Mouse (Mus musculus): ENCODE measurements around the gene Hsd17b6. TPM values are rescaled to one million over a fixed set of nuclear protein-coding genes. Genes with fewer than 3 reads are reported as not detected.

The Hsd17b6 gene
- polyA plus RNA-seq, 1 experiment from 2014 or later = not detected

- WGBS = 97% methylated on average over 10 of the region's 10 CpGs
These were observed 16.1 kb upstream of the Hsd17b6 start for GRCm38 (mm10) chr10:128023496-128023895.

DNA sequence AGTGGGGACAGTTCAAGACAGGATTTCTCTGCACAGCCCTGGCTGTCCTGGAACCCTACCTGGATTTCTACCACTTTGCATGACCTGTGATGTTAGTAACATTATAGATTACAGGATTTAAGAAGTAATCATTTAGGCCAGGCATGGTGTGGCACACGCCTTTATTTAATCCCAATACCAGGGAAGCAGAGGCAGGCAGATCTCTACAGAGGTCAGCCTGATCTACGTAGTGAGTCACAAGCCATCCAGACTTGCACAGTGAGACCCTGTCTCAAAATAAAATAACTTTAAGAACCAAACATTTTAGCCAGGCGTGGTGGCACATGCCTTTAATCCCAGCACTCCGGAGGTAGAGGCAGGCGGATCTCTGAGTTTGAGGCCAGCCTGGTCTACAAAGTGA lies 14.8 kb upstream of the Hsd17b6 start:
- H3K27me3 ChIP-seq (ENCODE audit: control insufficient read depth, insufficient read depth, low read length) = no peaks in the 10 kb centered on the region
- no peak overlapping the region for H3K4me3 ChIP-seq (ENCODE audit: low read depth, low read length)
- no peak for DNase-seq (ENCODE audit: low spot score)
- no peak overlapping the region for H3K4me2 ChIP-seq (ENCODE audit: low read depth, low read length, severe bottlenecking)
- no peaks in the 10 kb centered on the region for H3K9me3 ChIP-seq (ENCODE audit: control insufficient read depth, low read length)
- H3K4me1 ChIP-seq (replicated peaks; ENCODE audit: control insufficient read depth, insufficient read depth, low read length) = 0 out of 2 replicates have a peak, but pooled peaks cover under 1% of the 10 kb centered on the region
- WGBS = over 99% methylated on average over 5 of the region's 5 CpGs
- peaks cover 12% of the 10 kb centered on the region; the same call in 1 of the 2 replicates for H3K36me3 ChIP-seq (ENCODE audit: control insufficient read depth, insufficient read depth, low read length)
- no peak overlapping the region for H3K9ac ChIP-seq (ENCODE audit: low read length)
- no peak overlapping the region for H3K27ac ChIP-seq (ENCODE audit: low read depth, low read length)
- ATAC-seq (replicated peaks; ENCODE audit: low FRiP score) = no peak

More at GRCm38 (mm10) chr10:128023496-128023895, 16.1 kb upstream of the Hsd17b6 start:
- DNase-seq (ENCODE audit: low spot score) (no peak), ATAC-seq (replicated peaks; ENCODE audit: low FRiP score) (no peak)
- Histone ChIP-seq H3K9ac (ENCODE audit: low read length) (no peak overlapping the region), H3K27me3 (ENCODE audit: control insufficient read depth, insufficient read depth, low read length) (no peaks in the 10 kb centered on the region), H3K27ac (ENCODE audit: low read depth, low read length) (no peak overlapping the region), H3K36me3 (ENCODE audit: control insufficient read depth, insufficient read depth, low read length) (peaks cover 8% of the 10 kb centered on the region; the same call in 1 of the 2 replicates), H3K4me1 (replicated peaks; ENCODE audit: control insufficient read depth, insufficient read depth, low read length) (no peaks in the 10 kb centered on the region), H3K4me3 (ENCODE audit: low read depth, low read length) (no peak overlapping the region), H3K9me3 (ENCODE audit: control insufficient read depth, low read length) (no peaks in the 10 kb centered on the region), H3K4me2 (ENCODE audit: low read depth, low read length, severe bottlenecking) (no peak overlapping the region)

DNA sequence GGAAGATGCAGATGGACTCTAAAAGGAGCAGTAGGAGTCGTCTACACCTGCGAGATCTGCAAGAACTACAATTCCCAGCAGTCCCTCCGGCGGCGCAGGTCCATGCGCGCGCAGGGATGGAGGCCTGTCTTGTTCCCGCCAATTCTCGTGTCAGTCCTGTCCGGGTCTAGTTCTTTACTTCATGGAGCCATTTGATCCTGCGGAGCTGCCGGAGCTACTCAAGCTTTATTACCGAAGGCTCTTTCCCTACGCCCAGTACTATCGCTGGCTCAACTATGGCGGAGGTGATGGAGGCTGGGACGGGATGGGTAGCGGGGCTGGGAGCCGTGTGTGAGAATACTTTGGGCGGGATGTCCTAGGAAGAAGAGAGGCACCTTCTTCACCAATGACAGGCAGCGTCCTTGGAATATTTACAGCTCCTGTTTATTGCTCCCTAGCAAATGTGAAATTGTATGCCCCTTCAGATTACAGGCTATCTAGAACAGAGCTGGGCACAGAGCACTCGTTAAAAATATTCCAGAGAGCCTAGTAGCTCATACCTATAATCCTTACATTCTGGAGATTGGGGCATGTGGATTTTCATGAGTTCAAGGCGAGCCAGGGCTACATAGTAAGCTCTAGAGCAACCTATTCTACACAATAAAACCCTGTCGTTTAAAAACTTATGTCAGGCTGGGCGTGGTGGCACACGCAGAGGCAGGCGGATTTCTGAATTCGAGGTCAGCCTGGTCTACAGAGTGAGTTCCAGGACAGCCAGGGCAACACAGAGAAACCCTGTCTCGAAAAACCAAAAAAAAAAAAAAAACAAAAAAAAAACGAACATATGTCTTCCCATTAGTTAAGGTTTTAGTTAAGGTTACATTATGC lies 7.9 kb upstream of the Hsd17b6 start, which contains the start of gene Prim1:
Gene Prim1 (plus strand): TSS at position 101 of the 867 bp plus-strand sequence.
- H3K27me3 ChIP-seq (ENCODE audit: control insufficient read depth, insufficient read depth, low read length) = no peaks in the 10 kb centered on the region
- peaks cover 6% of the 10 kb centered on the region; the same call in 1 of the 2 replicates for H3K36me3 ChIP-seq (ENCODE audit: control insufficient read depth, insufficient read depth, low read length)
- no peak within 1 kb of the TSS; the same call in 1 of the 2 replicates for H3K27ac ChIP-seq (ENCODE audit: low read depth, low read length)
- no peaks in the 10 kb centered on the region for H3K9me3 ChIP-seq (ENCODE audit: control insufficient read depth, low read length)
- ATAC-seq (replicated peaks; ENCODE audit: low FRiP score) (peak; percentile 96), DNase-seq (ENCODE audit: low spot score) (peak; percentile 91)
- peak within 1 kb of the TSS; percentile 51 for H3K4me2 ChIP-seq (ENCODE audit: low read depth, low read length, severe bottlenecking)
- peak within 1 kb of the TSS; percentile 74 for H3K9ac ChIP-seq (ENCODE audit: low read length)
- H3K4me1 ChIP-seq (replicated peaks; ENCODE audit: control insufficient read depth, insufficient read depth, low read length) = 0 out of 2 replicates have a peak, but pooled peaks cover 3% of the 10 kb centered on the region
- peak within 1 kb of the TSS; percentile 56 for H3K4me3 ChIP-seq (ENCODE audit: low read depth, low read length)
- 7% methylated on average over 31 of the region's 31 CpGs for WGBS

DNA sequence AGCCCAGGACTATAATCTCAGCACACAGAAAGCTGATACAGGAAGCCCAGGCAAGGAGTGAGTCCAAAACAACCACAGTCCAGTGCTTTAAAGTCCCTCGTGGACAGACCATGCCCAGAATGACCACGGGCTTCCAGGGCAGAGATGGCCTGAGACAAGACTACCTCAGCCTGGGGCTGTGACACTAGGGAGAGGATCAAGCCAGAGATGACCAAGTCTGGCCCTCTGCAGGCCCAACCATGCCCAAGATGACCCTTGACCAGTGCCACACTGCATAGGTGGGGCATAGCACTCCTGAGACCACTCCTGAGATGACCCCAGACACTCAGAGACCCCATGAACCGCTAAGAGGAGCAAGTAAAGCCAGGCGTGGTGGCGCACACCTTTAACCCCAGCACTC lies 2.3 kb upstream of the Hsd17b6 start:
- 87% methylated on average over 5 of the region's 5 CpGs for WGBS
- ATAC-seq (replicated peaks; ENCODE audit: low FRiP score) (no peak), DNase-seq (ENCODE audit: low spot score) (no peak)
- H3K27me3 ChIP-seq (ENCODE audit: control insufficient read depth, insufficient read depth, low read length) = no peaks in the 10 kb centered on the region
- H3K4me1 ChIP-seq (replicated peaks; ENCODE audit: control insufficient read depth, insufficient read depth, low read length) = no peaks in the 10 kb centered on the region
- no peak overlapping the region for H3K9ac ChIP-seq (ENCODE audit: low read length)
- no peak overlapping the region for H3K4me3 ChIP-seq (ENCODE audit: low read depth, low read length)
- H3K27ac ChIP-seq (ENCODE audit: low read depth, low read length) = no peak overlapping the region
- no peaks in the 10 kb centered on the region for H3K9me3 ChIP-seq (ENCODE audit: control insufficient read depth, low read length)
- no peaks in the 10 kb centered on the region for H3K36me3 ChIP-seq (ENCODE audit: control insufficient read depth, insufficient read depth, low read length)
- no peak overlapping the region for H3K4me2 ChIP-seq (ENCODE audit: low read depth, low read length, severe bottlenecking)

- 9% methylated on average over 4 of the region's 4 CpGs for WGBS
- Histone ChIP-seq H3K4me1 (replicated peaks; ENCODE audit: control insufficient read depth, insufficient read depth, low read length) (no peaks in the 10 kb centered on the region), H3K4me2 (ENCODE audit: low read depth, low read length, severe bottlenecking) (no peak overlapping the region), H3K9me3 (ENCODE audit: control insufficient read depth, low read length) (no peaks in the 10 kb centered on the region), H3K4me3 (ENCODE audit: low read depth, low read length) (no peak overlapping the region), H3K36me3 (ENCODE audit: control insufficient read depth, insufficient read depth, low read length) (no peaks in the 10 kb centered on the region), H3K9ac (ENCODE audit: low read length) (no peak overlapping the region), H3K27ac (ENCODE audit: low read depth, low read length) (no peak overlapping the region), H3K27me3 (ENCODE audit: control insufficient read depth, insufficient read depth, low read length) (no peaks in the 10 kb centered on the region)
- ATAC-seq (replicated peaks; ENCODE audit: low FRiP score) (peak; percentile 81), DNase-seq (ENCODE audit: low spot score) (peak; percentile 81)
These were observed 937 bp upstream of the Hsd17b6 start for GRCm38 (mm10) chr10:128008207-128008889.

GRCm38 (mm10) chr10:128005479-128005878 lies 1.9 kb downstream of the Hsd17b6 start:
- ATAC-seq (replicated peaks; ENCODE audit: low FRiP score) = no peak
- 93% methylated on average over 8 of the region's 8 CpGs for WGBS
- DNase-seq (ENCODE audit: low spot score) = no peak
- Histone ChIP-seq H3K27me3 (ENCODE audit: control insufficient read depth, insufficient read depth, low read length) (no peaks in the 10 kb centered on the region), H3K36me3 (ENCODE audit: control insufficient read depth, insufficient read depth, low read length) (no peaks in the 10 kb centered on the region), H3K4me3 (ENCODE audit: low read depth, low read length) (no peak overlapping the region), H3K4me1 (replicated peaks; ENCODE audit: control insufficient read depth, insufficient read depth, low read length) (no peaks in the 10 kb centered on the region), H3K27ac (ENCODE audit: low read depth, low read length) (no peak overlapping the region), H3K9me3 (ENCODE audit: control insufficient read depth, low read length) (no peaks in the 10 kb centered on the region), H3K9ac (ENCODE audit: low read length) (no peak overlapping the region), H3K4me2 (ENCODE audit: low read depth, low read length, severe bottlenecking) (no peak overlapping the region)

DNA sequence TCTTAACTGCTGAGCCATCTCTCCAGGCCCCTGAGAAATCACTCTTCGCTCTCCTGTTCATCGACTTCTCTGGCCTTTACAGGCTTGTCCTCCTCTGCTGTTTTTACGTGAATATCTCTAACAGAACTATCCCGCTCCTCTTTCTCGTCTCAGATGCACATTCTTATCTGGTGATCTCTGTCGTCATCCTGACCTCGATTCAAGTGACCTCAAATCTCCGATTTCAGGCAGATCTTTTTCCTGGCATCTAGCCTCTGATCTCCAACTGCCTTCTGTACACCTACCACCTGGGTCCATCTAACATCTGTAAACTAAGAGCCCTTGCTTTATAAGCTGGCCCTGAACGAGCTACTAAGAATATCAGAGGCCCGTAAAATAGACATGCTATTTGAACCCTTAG lies 2.5 kb downstream of the Hsd17b6 start:
- Histone ChIP-seq H3K27me3 (ENCODE audit: control insufficient read depth, insufficient read depth, low read length) (no peaks in the 10 kb centered on the region), H3K36me3 (ENCODE audit: control insufficient read depth, insufficient read depth, low read length) (no peaks in the 10 kb centered on the region), H3K9ac (ENCODE audit: low read length) (no peak overlapping the region), H3K27ac (ENCODE audit: low read depth, low read length) (no peak overlapping the region), H3K4me3 (ENCODE audit: low read depth, low read length) (no peak overlapping the region), H3K4me1 (replicated peaks; ENCODE audit: control insufficient read depth, insufficient read depth, low read length) (no peaks in the 10 kb centered on the region), H3K9me3 (ENCODE audit: control insufficient read depth, low read length) (no peaks in the 10 kb centered on the region), H3K4me2 (ENCODE audit: low read depth, low read length, severe bottlenecking) (no peak overlapping the region)
- no peak for DNase-seq (ENCODE audit: low spot score)
- no peak for ATAC-seq (replicated peaks; ENCODE audit: low FRiP score)
- WGBS = 87% methylated on average over 10 of the region's 10 CpGs

DNA sequence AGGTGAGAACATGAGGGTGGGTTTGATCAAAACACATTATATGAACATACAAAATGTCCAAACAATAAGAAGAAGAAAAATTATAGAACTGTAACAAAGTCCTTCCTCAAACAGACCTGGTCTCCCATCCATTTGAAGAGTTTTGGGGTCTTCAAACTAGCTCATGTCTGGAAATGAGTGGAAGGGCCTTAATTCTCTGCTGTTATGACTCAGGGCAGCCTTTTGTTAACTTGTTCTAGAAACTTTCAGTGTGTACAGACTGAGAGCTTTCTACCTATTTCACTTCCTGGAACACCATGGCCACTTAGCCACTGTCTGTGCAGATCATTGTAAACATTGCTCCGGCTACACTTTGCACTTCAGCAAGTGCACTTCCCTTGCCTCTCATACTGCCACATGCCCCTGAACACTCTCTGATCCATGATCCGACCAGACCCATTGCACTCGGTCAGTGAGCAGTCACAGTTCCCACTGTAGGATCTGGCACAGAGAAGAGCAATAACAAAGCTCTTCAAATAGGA lies 4.1 kb downstream of the Hsd17b6 start:
- 88% methylated on average over 3 of the region's 3 CpGs for WGBS
- Histone ChIP-seq H3K4me1 (replicated peaks; ENCODE audit: control insufficient read depth, insufficient read depth, low read length) (no peaks in the 10 kb centered on the region), H3K27me3 (ENCODE audit: control insufficient read depth, insufficient read depth, low read length) (no peaks in the 10 kb centered on the region), H3K27ac (ENCODE audit: low read depth, low read length) (no peak overlapping the region), H3K9ac (ENCODE audit: low read length) (no peak overlapping the region), H3K36me3 (ENCODE audit: control insufficient read depth, insufficient read depth, low read length) (no peaks in the 10 kb centered on the region), H3K9me3 (ENCODE audit: control insufficient read depth, low read length) (no peaks in the 10 kb centered on the region), H3K4me2 (ENCODE audit: low read depth, low read length, severe bottlenecking) (no peak overlapping the region), H3K4me3 (ENCODE audit: low read depth, low read length) (no peak overlapping the region)
- DNase-seq (ENCODE audit: low spot score) (no peak), ATAC-seq (replicated peaks; ENCODE audit: low FRiP score) (no peak)
